7 mouse cellular contexts compared by ENCODE assay signal in genomic region chr6:72345074-72345567, GRCm38 (mm10). TPM values are rescaled to one million over a fixed set of nuclear protein-coding genes. Genes with fewer than 3 reads are reported as not detected.
DNase-seq lines count a peak whose midpoint lies in the region; ATAC-seq lines count a peak whose summit lies in the region.

TSS of gene Usp39 (minus strand) at chr6:72345184.

- H3K4me2 ChIP-seq in embryonic facial prominence, embryonic 12.5 days (replicated peaks), result peak within 1 kb of the TSS; percentile 94
- peak within 1 kb of the TSS; percentile 91 for H3K4me2 ChIP-seq in limb, embryonic 11.5 days (ENCODE audit: low read depth, severe bottlenecking)
- H3K4me2 ChIP-seq in midbrain, embryonic 14.5 days (ENCODE audit: low read length), result peak within 1 kb of the TSS; percentile 83

- no peaks in the 10 kb centered on the region for H3K27me3 ChIP-seq in embryonic facial prominence, embryonic 12.5 days
- no peaks in the 10 kb centered on the region for H3K27me3 ChIP-seq in limb, embryonic 11.5 days (ENCODE audit: control insufficient read depth, insufficient read depth, low read length)
- no peaks in the 10 kb centered on the region for H3K27me3 ChIP-seq in midbrain, embryonic 14.5 days (ENCODE audit: control insufficient read depth, insufficient read depth, low read length)

- H3K9me3 ChIP-seq in embryonic facial prominence, embryonic 12.5 days, result no peaks in the 10 kb centered on the region
- H3K9me3 ChIP-seq in limb, embryonic 11.5 days (ENCODE audit: control insufficient read depth, low read length), result no peaks in the 10 kb centered on the region
- H3K9me3 ChIP-seq in midbrain, embryonic 14.5 days (ENCODE audit: control insufficient read depth, low read length), result no peaks in the 10 kb centered on the region

- peak; percentile 93 for DNase-seq in adrenal gland, postnatal 25 days
- DNase-seq in heart, adult 11 months, result peak; percentile 100
- peak; percentile 95 for DNase-seq in kidney, adult 18-20 months
- DNase-seq in limb, embryonic 11.5 days (ENCODE audit: low spot score), result peak; percentile 92
- DNase-seq in midbrain, embryonic 14.5 days, result peak; percentile 98
- peak; percentile 82 to 87 for DNase-seq in spleen, adult 18-20 months

- WGBS in embryonic facial prominence, embryonic 12.5 days, result under 1% methylated on average over 30 of the region's 30 CpGs
- under 1% methylated on average over 30 of the region's 30 CpGs for WGBS in limb, embryonic 11.5 days
- WGBS in midbrain, embryonic 14.5 days, result under 1% methylated on average over 30 of the region's 30 CpGs

- H3K36me3 ChIP-seq in embryonic facial prominence, embryonic 12.5 days, result peaks cover 9% of the 10 kb centered on the region
- H3K36me3 ChIP-seq in limb, embryonic 11.5 days (ENCODE audit: control insufficient read depth, insufficient read depth, low read length), result peaks cover 6% of the 10 kb centered on the region
- peaks cover 24% of the 10 kb centered on the region for H3K36me3 ChIP-seq in midbrain, embryonic 14.5 days (ENCODE audit: control insufficient read depth, insufficient read depth, low read length)

- H3K9ac ChIP-seq in embryonic facial prominence, embryonic 12.5 days, result peak within 1 kb of the TSS; percentile 91
- H3K9ac ChIP-seq in limb, embryonic 11.5 days (ENCODE audit: low read length), result peak within 1 kb of the TSS; percentile 90
- peak within 1 kb of the TSS; percentile 80 for H3K9ac ChIP-seq in midbrain, embryonic 14.5 days (replicated peaks; ENCODE audit: low read length)

- no peak within 1 kb of the TSS for H3K27ac ChIP-seq in embryonic facial prominence, embryonic 12.5 days
- no peak within 1 kb of the TSS for H3K27ac ChIP-seq in limb, embryonic 11.5 days (replicated peaks; ENCODE audit: low read depth, low read length)
- H3K27ac ChIP-seq in midbrain, embryonic 14.5 days (replicated peaks; ENCODE audit: low read depth, low read length), result peak within 1 kb of the TSS; percentile 71

- H3K4me3 ChIP-seq in embryonic facial prominence, embryonic 12.5 days, result peak within 1 kb of the TSS; percentile 89
- peak within 1 kb of the TSS; percentile 94 for H3K4me3 ChIP-seq in limb, embryonic 11.5 days (ENCODE audit: low read depth, low read length)
- H3K4me3 ChIP-seq in midbrain, embryonic 14.5 days (replicated peaks; ENCODE audit: low read depth, low read length), result peak within 1 kb of the TSS; percentile 95

- peaks cover 21% of the 10 kb centered on the region for H3K4me1 ChIP-seq in embryonic facial prominence, embryonic 12.5 days
- H3K4me1 ChIP-seq in limb, embryonic 11.5 days (ENCODE audit: control insufficient read depth, insufficient read depth, low read length), result peaks cover 9% of the 10 kb centered on the region; the same call in 1 of the 2 replicates
- peaks cover 35% of the 10 kb centered on the region for H3K4me1 ChIP-seq in midbrain, embryonic 14.5 days (ENCODE audit: control insufficient read depth, insufficient read depth, low read length)

- ATAC-seq in embryonic facial prominence, embryonic 12.5 days (ENCODE audit: insufficient number of reproducible peaks, insufficient read depth, low FRiP score, low TSS enrichment), result peak; percentile 54
- ATAC-seq in limb, embryonic 11.5 days (ENCODE audit: insufficient number of reproducible peaks, low FRiP score, low TSS enrichment, low read depth), result peak; percentile 74; the same call in 1 of the 2 replicates
- peak; percentile 86 for ATAC-seq in midbrain, embryonic 14.5 days (ENCODE audit: low FRiP score, low TSS enrichment)

RNA-seq across cellular contexts. Expression of gene Usp39, which starts in this region (rescaled TPM):
- 29.2 and 30.1 TPM in 2 replicates for total RNA-seq in adrenal gland, postnatal 25 days (2021)
- 64.5 and 67.4 TPM in 2 replicates for polyA plus RNA-seq in embryonic facial prominence, embryonic 12.5 days (2016; fragmentation: Nextera tagmentation; extraction: Ambion mirVana)
- polyA plus RNA-seq in limb, embryonic 11.5 days (2014; fragmentation: Nextera tagmentation; extraction: Ambion mirVana), result 98.7 and 101 TPM in 2 replicates
- 47.8 and 60.6 TPM in 2 replicates for polyA plus RNA-seq in midbrain, embryonic 14.5 days (2014; fragmentation: Nextera tagmentation; extraction: Ambion mirVana)
